Mouse (Mus musculus) ES-Bruce4 (cell line): Measurements from ENCODE around the gene Acat2.

Source experiments
- CTCF ChIP-seq: IDR thresholded peaks from one replicate; pipeline ENCODE4 v1.8.1; 2011; ENCODE audit warnings: low read depth, low read length
- EP300 ChIP-seq: IDR thresholded peaks from 2 replicates; pipeline ENCODE4 v1.6.1; 2011; ENCODE audit warnings: low read depth, low read length; ENCODE audit not compliant: insufficient read depth
- POLR2A ChIP-seq: IDR thresholded peaks from one replicate; pipeline ENCODE4 v1.8.1; 2011; ENCODE audit warnings: low read length; ENCODE audit not compliant: insufficient read depth

DNA sequence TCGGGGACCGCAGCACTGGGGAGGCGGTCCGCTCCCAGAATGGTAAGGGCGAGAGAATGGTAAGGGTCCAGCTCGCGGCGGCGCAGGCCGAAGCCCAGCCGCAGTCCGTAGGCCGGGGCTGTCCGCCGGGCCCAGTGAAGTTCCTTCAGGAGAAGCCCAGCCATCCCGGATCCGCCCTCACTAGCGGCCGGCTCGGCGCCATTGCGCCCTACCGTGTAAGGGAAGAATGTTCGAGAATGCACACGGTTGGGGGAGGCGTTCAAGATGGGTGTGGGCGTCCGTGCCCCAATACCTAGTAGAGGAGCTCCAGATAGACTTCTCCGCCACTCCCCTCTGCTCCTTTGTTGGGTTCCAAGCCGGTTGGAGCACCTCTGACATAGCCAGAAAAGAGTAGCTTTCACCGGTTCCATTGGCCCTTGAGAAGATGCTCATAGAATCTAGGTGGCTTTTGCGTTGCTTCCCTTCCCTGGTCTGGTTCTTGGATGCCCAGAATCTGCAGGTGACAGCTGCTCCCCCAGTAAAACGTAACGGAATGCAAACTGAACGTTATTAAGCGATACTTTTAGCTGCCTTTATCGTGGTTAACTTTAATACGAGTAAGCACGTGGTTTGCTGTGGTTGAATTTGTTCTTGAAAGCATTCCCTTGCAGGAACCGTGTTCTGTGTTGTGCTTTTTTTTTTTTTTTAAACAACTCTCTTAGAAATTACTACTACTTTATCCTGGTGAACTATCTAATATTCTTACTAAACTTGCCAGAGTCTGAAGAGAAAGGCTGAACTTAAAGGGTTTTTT is 43.8 kb downstream of the Acat2 start:
- no peak for TF ChIP-seq EP300
- TF ChIP-seq CTCF, result no peak
- no peak for TF ChIP-seq POLR2A
